Mouse (Mus musculus) liver, adult 2 months (tissue): ENCODE data around the gene Nav2. TPM values are rescaled to one million over a fixed set of nuclear protein-coding genes. Genes with fewer than 3 reads are reported as not detected.

Source experiments
- DNase-seq: peaks from one replicate; pipeline ENCODE4 v3.0.0-alpha.2; 2011; ENCODE audit warnings: low read depth, low spot score; ENCODE audit errors: extremely low read depth
- H3K27ac ChIP-seq: fragments of 200-500 bp; replicated peaks from 2 replicates; pipeline ENCODE4 v1.5.1; 2012; ENCODE audit warnings: low read depth, mild to moderate bottlenecking, control low read depth, inconsistent platforms, low read length; ENCODE audit not compliant: insufficient read depth
- H3K27me3 ChIP-seq: fragments of 200-500 bp; 2 replicates; pipeline ENCODE4 v1.6.1; 2012; ENCODE audit warnings: mild to moderate bottlenecking, moderate library complexity, low read length, inconsistent platforms; ENCODE audit not compliant: control insufficient read depth, insufficient read depth
- H3K36me3 ChIP-seq: fragments of 200-500 bp; 2 replicates; pipeline ENCODE4 v1.6.1; 2012; ENCODE audit warnings: low read length, inconsistent platforms; ENCODE audit not compliant: control insufficient read depth, insufficient read depth
- H3K4me1 ChIP-seq: fragments of 200-500 bp; 2 replicates; pipeline ENCODE4 v1.6.1; 2011; ENCODE audit warnings: low read length; ENCODE audit not compliant: control insufficient read depth, insufficient read depth
- H3K4me3 ChIP-seq: fragments of 200-500 bp; 2 replicates; pipeline ENCODE4 v1.5.1; 2011; ENCODE audit warnings: low read depth, mild to moderate bottlenecking, control low read depth, low read length, moderate library complexity; ENCODE audit not compliant: insufficient read depth
- H3K79me2 ChIP-seq: fragments of 200-500 bp; 2 replicates; pipeline ENCODE4 v1.6.1; 2012; ENCODE audit warnings: inconsistent platforms, mild to moderate bottlenecking, low read length, moderate library complexity; ENCODE audit not compliant: control insufficient read depth, insufficient read depth
- H3K9ac ChIP-seq: fragments of 200-500 bp; 2 replicates; pipeline ENCODE4 v1.6.1; 2012; ENCODE audit warnings: low read depth, mild to moderate bottlenecking, control low read depth, inconsistent platforms, low read length
- CTCF ChIP-seq: fragments of 200-500 bp; IDR thresholded peaks from 2 replicates; pipeline ENCODE4 v1.5.1; 2011; ENCODE audit warnings: low read depth, low read length, control low read depth
- POLR2A ChIP-seq: fragments of 200-500 bp; IDR thresholded peaks from 2 replicates; pipeline ENCODE4 v1.6.1; 2011; ENCODE audit warnings: low read length, control low read depth; ENCODE audit not compliant: insufficient read depth; ENCODE audit errors: extremely low read depth
- WGBS: fragments of 180-500 bp; shearing (Covaris S2); methylation state at CpG from one replicate; pipeline ENCODE4 v1.1.7; 2018; 5-methylcytosine and 5-hydroxymethylcytosine counted together
- polyA plus RNA-seq: library from polyadenylated mRNA; depleted of rRNA; stranded (reverse); fragments of >200 nt; gene quantifications from 2 replicates; pipeline ENCODE4 v1.2.3, GENCODE M21; 2012
- total RNA-seq: library from RNA; depleted of rRNA; stranded (reverse); fragments of >200 nt; gene quantifications from 2 replicates; pipeline ENCODE4 v1.2.3, GENCODE M21; 2014

Nav2 gene
- total and polyA plus RNA-seq, 2 experiments, result 11.1 to 17.6 TPM

DNA sequence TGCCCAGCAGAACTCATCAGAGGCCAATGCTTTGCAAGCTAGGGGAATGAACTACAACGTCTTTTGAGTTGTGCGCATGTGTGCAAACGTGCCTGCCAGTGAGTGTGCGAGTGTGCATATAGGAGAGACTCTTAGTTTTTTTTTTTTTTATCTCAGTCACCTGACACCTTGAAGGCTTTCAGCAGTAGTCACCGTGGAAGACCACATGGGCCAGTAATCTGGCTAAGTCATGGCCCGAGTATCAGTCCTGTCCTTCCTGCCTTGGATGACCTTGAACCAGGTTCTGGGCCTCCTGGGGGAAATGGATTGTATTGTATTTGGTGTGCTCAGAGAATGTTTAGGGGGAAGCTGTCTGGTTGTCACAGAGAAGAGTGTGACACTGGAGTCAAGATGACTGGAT lies 625.7 kb downstream of the Nav2 start:
- H3K4me3 ChIP-seq, result no peak overlapping the region
- no peak overlapping the region for H3K27ac ChIP-seq
- H3K4me1 ChIP-seq, result peaks cover 2% of the 10 kb centered on the region
- no peaks in the 10 kb centered on the region for H3K27me3 ChIP-seq
- peaks cover 3% of the 10 kb centered on the region; the same call in 1 of the 2 replicates for H3K36me3 ChIP-seq
- WGBS, result 80% methylated on average over 6 of the region's 6 CpGs
- H3K79me2 ChIP-seq, result peaks cover 17% of the 10 kb centered on the region
- H3K9ac ChIP-seq, result no peak overlapping the region
- no peak for TF ChIP-seq CTCF
- no peak for TF ChIP-seq POLR2A
- no peak for DNase-seq

DNA sequence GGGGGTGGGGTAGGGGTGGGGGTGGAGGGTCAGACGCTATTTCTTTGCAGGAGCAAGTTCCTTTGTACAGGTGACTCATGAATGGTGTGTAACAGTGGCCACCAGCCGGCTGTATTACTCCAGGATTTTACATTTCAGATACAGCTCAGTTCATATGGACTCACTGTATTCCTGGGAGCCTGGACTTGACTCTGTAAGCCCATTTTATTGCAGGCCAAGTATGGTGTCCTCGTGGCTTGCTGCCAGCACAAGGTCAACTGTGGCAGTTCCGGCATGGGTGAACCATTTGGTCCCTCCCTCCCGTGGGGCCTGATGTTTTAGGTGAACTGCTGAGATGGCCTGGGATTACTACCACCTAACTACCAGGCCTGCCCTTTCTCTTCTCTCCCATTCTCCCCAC lies 629.8 kb downstream of the Nav2 start:
- DNase-seq, result peak; percentile 65
- Histone ChIP-seq H3K4me1 (no peaks in the 10 kb centered on the region), H3K79me2 (peaks cover 9% of the 10 kb centered on the region; the same call in 1 of the 2 replicates), H3K36me3 (peaks cover 5% of the 10 kb centered on the region), H3K27me3 (no peaks in the 10 kb centered on the region), H3K4me3 (no peak overlapping the region), H3K27ac (no peak overlapping the region), H3K9ac (no peak overlapping the region)
- WGBS, result 49% methylated on average over 5 of the region's 5 CpGs
- no peak for TF ChIP-seq CTCF
- TF ChIP-seq POLR2A, result no peak

DNA sequence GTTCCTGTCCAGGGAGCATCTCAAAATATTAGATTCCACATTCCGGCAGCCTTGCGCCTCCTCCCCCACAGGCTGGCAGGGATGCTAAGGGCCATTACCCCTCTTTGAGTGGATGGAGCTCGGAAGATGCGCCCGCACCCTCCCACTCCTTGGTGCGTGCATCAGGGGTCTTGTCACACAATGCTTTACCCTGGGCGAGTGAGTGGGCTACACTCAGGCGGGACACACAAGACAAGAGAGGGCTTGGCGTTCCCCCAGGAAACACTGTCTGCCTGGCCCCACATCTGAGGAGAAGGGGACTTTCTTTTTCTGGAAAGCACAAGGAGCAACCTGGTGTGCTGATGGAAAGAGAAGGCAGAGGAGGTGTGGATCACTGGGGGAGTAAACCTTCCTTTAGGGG lies 631.7 kb downstream of the Nav2 start:
- Histone ChIP-seq H3K79me2 (peaks cover 3% of the 10 kb centered on the region; the same call in 1 of the 2 replicates), H3K27me3 (no peaks in the 10 kb centered on the region), H3K36me3 (peaks cover 5% of the 10 kb centered on the region), H3K9ac (no peak overlapping the region), H3K27ac (no peak overlapping the region), H3K4me1 (no peaks in the 10 kb centered on the region), H3K4me3 (no peak overlapping the region)
- no peak for TF ChIP-seq CTCF
- TF ChIP-seq POLR2A, result no peak
- DNase-seq, result no peak
- 93% methylated on average over 9 of the region's 9 CpGs for WGBS

DNA sequence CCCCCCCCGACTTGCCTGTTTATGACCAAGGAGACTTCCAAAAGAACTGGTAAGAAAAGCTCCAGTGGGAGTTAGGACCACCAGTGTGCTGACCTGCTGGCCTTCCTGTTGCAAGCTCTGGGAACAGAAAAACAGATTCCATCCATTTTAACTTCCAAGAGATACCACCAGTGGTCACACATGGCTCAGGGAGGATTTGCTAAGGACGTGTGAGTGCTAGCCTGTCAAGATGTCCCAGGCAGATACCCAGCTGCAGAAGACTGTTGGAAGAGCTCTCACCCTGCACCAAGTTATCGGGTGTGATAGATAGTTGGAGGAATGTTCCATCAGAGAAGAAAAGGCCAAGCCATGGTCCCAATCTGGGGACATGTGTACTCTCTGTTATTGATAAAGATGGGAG lies 633.6 kb downstream of the Nav2 start:
- no peak for DNase-seq
- no peaks in the 10 kb centered on the region for H3K27me3 ChIP-seq
- H3K4me3 ChIP-seq, result no peak overlapping the region
- no peak overlapping the region for H3K9ac ChIP-seq
- peaks cover 3% of the 10 kb centered on the region for H3K36me3 ChIP-seq
- peaks cover 2% of the 10 kb centered on the region; the same call in 1 of the 2 replicates for H3K79me2 ChIP-seq
- 81% methylated on average over 3 of the region's 3 CpGs for WGBS
- H3K27ac ChIP-seq, result no peak overlapping the region
- no peaks in the 10 kb centered on the region for H3K4me1 ChIP-seq
- TF ChIP-seq POLR2A (no peak), CTCF (no peak)

DNA sequence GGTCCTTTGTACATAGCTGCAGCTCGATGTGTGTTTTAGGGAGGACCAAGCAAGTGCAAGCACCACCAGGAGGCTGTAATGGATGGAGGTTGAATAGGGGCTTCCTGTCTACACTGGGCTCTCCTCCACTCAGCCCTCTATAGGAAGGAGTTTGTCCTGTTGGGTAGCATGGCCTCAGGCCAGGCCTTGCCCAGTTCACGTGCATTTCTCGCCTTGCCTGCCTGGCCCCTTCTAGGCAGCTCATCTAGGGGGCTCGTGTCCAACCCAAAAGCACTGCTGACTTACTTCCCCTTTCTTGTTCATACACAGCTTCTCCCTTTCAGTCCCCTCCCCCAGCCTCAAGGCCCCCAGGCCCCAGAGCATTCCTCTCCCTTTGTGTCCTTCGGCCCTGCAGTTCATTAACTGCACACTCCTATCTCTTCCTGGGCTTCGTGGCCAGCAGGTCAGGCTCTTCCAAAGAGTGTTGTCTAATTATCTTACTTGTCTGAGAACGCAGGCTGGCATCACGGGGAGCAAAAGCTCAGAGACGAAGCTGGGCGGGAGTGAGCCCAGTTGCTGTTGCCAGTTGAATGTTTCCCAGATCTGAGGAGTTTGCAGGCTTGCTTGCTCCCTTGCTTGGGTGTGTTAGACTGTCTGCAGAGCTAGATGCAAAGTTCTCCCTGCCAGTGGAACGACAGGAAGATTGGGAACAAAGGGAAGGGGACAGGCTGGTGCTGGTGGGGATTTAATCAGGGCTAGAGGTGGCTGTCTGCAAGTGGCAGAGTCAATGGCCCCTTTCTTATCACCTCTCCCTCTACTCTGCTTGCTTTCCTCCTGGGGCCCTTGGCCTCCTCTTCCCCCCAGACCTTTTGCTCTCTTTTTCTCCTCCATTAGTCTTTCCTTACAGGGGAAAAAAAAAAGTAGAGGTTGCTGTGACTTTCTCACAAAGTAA lies 636.5 kb downstream of the Nav2 start:
- no peaks in the 10 kb centered on the region for H3K4me1 ChIP-seq
- no peak overlapping the region for H3K27ac ChIP-seq
- WGBS, result 72% methylated on average over 11 of the region's 11 CpGs

DNA sequence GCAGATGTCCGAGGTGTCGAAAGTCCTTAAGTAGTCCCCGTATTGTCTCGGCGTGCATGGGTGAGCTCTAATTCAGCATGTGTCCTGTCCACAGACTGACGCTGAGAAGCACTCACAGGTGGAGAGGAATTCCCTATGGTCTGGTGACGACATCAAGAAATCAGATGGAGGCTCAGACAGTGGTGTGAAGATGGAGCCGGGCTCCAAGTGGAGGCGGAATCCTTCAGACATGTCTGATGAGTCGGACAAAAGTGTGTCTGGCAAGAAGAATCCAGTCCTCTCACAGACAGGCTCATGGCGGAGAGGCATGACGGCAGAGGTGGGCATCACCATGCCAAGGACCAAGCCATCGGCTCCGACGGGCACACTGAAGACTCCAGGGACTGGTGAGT lies 637.2 kb downstream of the Nav2 start:
- H3K79me2 ChIP-seq, result peaks cover 8% of the 10 kb centered on the region; the same call in 1 of the 2 replicates
- peaks cover 20% of the 10 kb centered on the region for H3K36me3 ChIP-seq
- H3K4me3 ChIP-seq, result no peak overlapping the region
- H3K9ac ChIP-seq, result no peak overlapping the region
- no peak overlapping the region for H3K27ac ChIP-seq
- DNase-seq, result no peak
- 92% methylated on average over 15 of the region's 15 CpGs for WGBS
- no peaks in the 10 kb centered on the region for H3K27me3 ChIP-seq
- no peak for TF ChIP-seq POLR2A
- no peak for TF ChIP-seq CTCF
- H3K4me1 ChIP-seq, result no peaks in the 10 kb centered on the region

More for the DNA sequence above, 636.5 kb downstream of the Nav2 start:
- Histone ChIP-seq H3K36me3 (peaks cover 17% of the 10 kb centered on the region), H3K4me3 (no peak overlapping the region), H3K9ac (no peak overlapping the region), H3K27me3 (no peaks in the 10 kb centered on the region), H3K79me2 (0 out of 2 replicates have a peak, but pooled peaks cover 8% of the 10 kb centered on the region)
- DNase-seq, result no peak
- TF ChIP-seq POLR2A (no peak), CTCF (no peak)
